Mouse (Mus musculus): ENCODE results near the gene Vmn2r26.
"Not testable (repeated sequence)": the region's sequence is repeated elsewhere in the genome, so short reads cannot be mapped to it uniquely, and the experiment has no call there.

Gene Vmn2r26

GRCm38 (mm10) chr6:124024268-124024667 lies at the start of gene Vmn2r26:
Gene Vmn2r26, plus strand, starts transcription at chr6:124024568.
- DNase-seq (ENCODE audit: low read depth, low spot score): not testable (repeated sequence)

- DNase-seq (ENCODE audit: low read depth, low spot score): no peak
Observed at GRCm38 (mm10) chr6:124020841-124021240, 3.5 kb upstream of the Vmn2r26 start.

- DNase-seq (ENCODE audit: low read depth, low spot score): no peak
Observed at GRCm38 (mm10) chr6:124048388-124048787, 24.0 kb downstream of the Vmn2r26 start.

GRCm38 (mm10) chr6:124053611-124054010 lies 29.2 kb downstream of the Vmn2r26 start:
- not testable (repeated sequence) for DNase-seq (ENCODE audit: low read depth, low spot score)

GRCm38 (mm10) chr6:124102334-124102733 lies 78.0 kb downstream of the Vmn2r26 start:
- DNase-seq (ENCODE audit: low read depth, low spot score): no peak
